Mouse (Mus musculus): ENCODE results near the gene Slc6a12. TPM values are rescaled to one million over a fixed set of nuclear protein-coding genes. Genes with fewer than 3 reads are reported as not detected.

Gene Slc6a12
- total RNA-seq, 2 experiments from 2014 or later: 0.54 to 1.0 TPM

DNA sequence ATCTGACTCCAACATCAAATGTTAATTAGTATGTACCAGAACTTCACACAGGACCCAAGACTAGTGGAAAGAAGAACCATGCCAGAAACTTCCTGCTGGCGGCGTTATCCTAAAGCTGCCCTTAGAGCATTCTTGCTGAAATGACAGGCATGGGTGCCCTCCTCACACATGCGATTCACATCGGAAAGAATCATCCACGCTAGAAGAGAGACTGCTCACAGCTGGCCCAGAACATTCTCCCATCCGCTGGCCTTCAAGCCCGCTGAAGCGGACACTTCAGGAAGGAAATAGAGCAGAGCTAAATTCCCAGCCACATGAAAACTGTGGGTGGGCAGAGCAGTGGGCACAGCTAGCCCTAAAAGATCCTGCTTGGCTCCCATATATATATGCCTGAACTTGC is 62.4 kb downstream of the Slc6a12 start:
- ATAC-seq (replicated peaks; ENCODE audit: poor library complexity): no peak

DNA sequence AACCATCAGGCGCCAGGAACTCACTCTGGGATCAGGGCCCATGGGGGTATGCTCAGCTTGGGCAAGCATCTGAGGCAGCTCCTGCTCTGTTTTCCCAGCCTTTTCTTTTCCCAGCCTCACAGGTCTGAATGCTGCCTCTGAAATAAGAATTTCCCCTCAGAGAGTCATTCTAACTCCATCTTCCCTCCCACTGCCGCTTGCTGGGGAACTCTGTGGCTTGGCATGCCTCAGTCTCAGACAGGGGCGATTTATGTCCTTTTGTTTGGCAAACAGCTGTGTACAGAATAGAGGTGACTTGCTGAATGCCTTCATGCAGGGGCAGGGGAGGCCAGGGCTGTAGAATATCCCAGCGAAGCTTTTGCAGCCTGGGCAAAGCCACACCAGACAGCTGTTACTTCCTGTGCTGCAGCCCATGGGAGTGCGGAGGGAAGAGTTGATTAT is 64.7 kb downstream of the Slc6a12 start:
- ATAC-seq (replicated peaks; ENCODE audit: poor library complexity): no peak

DNA sequence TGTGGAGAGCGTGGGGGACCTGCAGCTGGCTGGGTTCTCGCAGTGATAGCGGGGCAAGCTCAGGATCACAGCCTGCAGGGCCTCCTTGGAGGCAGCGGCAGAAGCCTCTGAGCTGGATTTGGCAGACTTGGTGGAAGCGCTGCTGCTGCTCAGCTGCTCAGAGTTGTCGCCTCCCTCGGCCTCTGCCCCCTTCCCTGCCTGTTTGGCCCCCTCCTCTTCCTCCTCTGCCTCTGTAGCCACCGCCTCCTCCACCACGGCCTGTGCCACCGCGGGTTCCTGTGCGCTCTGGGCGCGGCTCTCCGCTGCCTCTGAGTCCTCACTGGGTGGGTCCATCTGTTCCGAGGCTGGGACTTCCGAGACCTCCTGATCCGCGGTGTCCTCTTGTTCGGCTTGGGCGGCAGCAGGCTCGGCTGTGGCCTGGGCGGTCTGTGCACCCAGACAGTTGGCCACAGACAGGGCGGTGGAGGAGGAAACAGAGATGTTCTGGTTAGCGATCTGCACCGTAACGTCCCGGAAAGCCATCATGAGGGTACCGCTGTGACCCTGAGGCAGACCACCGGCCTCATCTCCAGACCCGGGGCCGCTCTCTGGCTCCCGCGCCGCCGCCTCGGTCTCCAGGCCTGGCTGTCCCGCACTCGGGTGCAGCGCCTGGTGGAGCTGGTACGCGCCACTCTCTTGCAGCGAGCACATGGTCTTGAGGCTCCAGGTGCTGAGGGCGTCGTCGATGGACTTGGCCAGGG is 69.9 kb downstream of the Slc6a12 start:
- ATAC-seq (replicated peaks; ENCODE audit: poor library complexity): no peak

Other genes starting within 250 kb of the Slc6a12 start
- 11.3 and 16.1 TPM in 2 replicates for gene Mical3, start 212.1 kb upstream of the Slc6a12 start, total RNA-seq (2015)
- gene Mical3, start 212.1 kb upstream of the Slc6a12 start, total RNA-seq (2017): 7.4 and 8.3 TPM in 2 replicates
- gene Pex26, start 159.4 kb upstream of the Slc6a12 start, total RNA-seq (2015): 5.3 and 8.0 TPM in 2 replicates
- 6.7 and 7.9 TPM in 2 replicates for gene Pex26, start 159.4 kb upstream of the Slc6a12 start, total RNA-seq (2017)
- 27.2 and 30.4 TPM in 2 replicates for gene Tuba8, start 132.4 kb upstream of the Slc6a12 start, total RNA-seq (2015)
- gene Tuba8, start 132.4 kb upstream of the Slc6a12 start, total RNA-seq (2017): 27.2 and 29.2 TPM in 2 replicates
- 2.2 and 2.6 TPM in 2 replicates for gene Usp18, start 97.2 kb upstream of the Slc6a12 start, total RNA-seq (2015)
- 1.8 and 2.5 TPM in 2 replicates for gene Usp18, start 97.2 kb upstream of the Slc6a12 start, total RNA-seq (2017)
- 3.9 and 4.3 TPM in 2 replicates for gene Slc6a13, start 42.8 kb upstream of the Slc6a12 start, total RNA-seq (2015)
- 3.4 and 3.5 TPM in 2 replicates for gene Slc6a13, start 42.8 kb upstream of the Slc6a12 start, total RNA-seq (2017)
- gene Iqsec3, start 130.6 kb downstream of the Slc6a12 start, total RNA-seq (2015): not detected in 2 replicates
- not detected in 2 replicates for gene Iqsec3, start 130.6 kb downstream of the Slc6a12 start, total RNA-seq (2017)

All from megakaryocyte progenitor cell, adult 5-6 weeks (primary cell).